Mouse (Mus musculus): ENCODE data around the gene Tgm2. TPM values are rescaled to one million over a fixed set of nuclear protein-coding genes. Genes with fewer than 3 reads are reported as not detected.
A peak's percentile ranks its signal among the peaks of the same experiment; 100 is the strongest.

Gene Tgm2
- polyA plus RNA-seq, 1 experiment, result 11.3 TPM

GRCm38 (mm10) chr2:158119145-158119544, 27.1 kb downstream of the Tgm2 start:
- no peak for DNase-seq (ENCODE audit: extremely low spot score in 1 of 2, low spot score in 1 of 2)

- DNase-seq (ENCODE audit: extremely low spot score in 1 of 2, low spot score in 1 of 2), result no peak
These were observed 29.6 kb downstream of the Tgm2 start for GRCm38 (mm10) chr2:158116653-158117052.

GRCm38 (mm10) chr2:158115838-158116453, 30.3 kb downstream of the Tgm2 start:
- DNase-seq (ENCODE audit: extremely low spot score in 1 of 2, low spot score in 1 of 2), result no peak

GRCm38 (mm10) chr2:158114931-158115330, 31.3 kb downstream of the Tgm2 start:
- DNase-seq (ENCODE audit: extremely low spot score in 1 of 2, low spot score in 1 of 2), result no peak

- DNase-seq (ENCODE audit: extremely low spot score in 1 of 2, low spot score in 1 of 2), result no peak
These were observed 32.5 kb downstream of the Tgm2 start for GRCm38 (mm10) chr2:158113591-158114257.

GRCm38 (mm10) chr2:158109516-158109915, 36.7 kb downstream of the Tgm2 start:
- no peak for DNase-seq (ENCODE audit: extremely low spot score in 1 of 2, low spot score in 1 of 2)

- peak in 1 of 2 experiments; percentile 31 for DNase-seq (ENCODE audit: extremely low spot score in 1 of 2, low spot score in 1 of 2)
These were observed 39.2 kb downstream of the Tgm2 start for GRCm38 (mm10) chr2:158106947-158107587.

- DNase-seq (ENCODE audit: extremely low spot score in 1 of 2, low spot score in 1 of 2), result no peak
These were observed 40.6 kb downstream of the Tgm2 start for GRCm38 (mm10) chr2:158105605-158106004.

GRCm38 (mm10) chr2:158104966-158105365, 41.3 kb downstream of the Tgm2 start:
- no peak for DNase-seq (ENCODE audit: extremely low spot score in 1 of 2, low spot score in 1 of 2)

- peak in 1 of 2 experiments; percentile 67 for DNase-seq (ENCODE audit: extremely low spot score in 1 of 2, low spot score in 1 of 2)
These were observed 44.5 kb downstream of the Tgm2 start for GRCm38 (mm10) chr2:158101768-158102167.

GRCm38 (mm10) chr2:158099537-158099936, 46.7 kb downstream of the Tgm2 start:
- no peak for DNase-seq (ENCODE audit: extremely low spot score in 1 of 2, low spot score in 1 of 2)

GRCm38 (mm10) chr2:158098730-158099129, 47.5 kb downstream of the Tgm2 start:
- no peak for DNase-seq (ENCODE audit: extremely low spot score in 1 of 2, low spot score in 1 of 2)

GRCm38 (mm10) chr2:158097071-158097470, 49.2 kb downstream of the Tgm2 start:
- no peak for DNase-seq (ENCODE audit: extremely low spot score in 1 of 2, low spot score in 1 of 2)

- no peak for DNase-seq (ENCODE audit: extremely low spot score in 1 of 2, low spot score in 1 of 2)
These were observed 51.4 kb downstream of the Tgm2 start for GRCm38 (mm10) chr2:158094846-158095245.

- no peak for DNase-seq (ENCODE audit: extremely low spot score in 1 of 2, low spot score in 1 of 2)
These were observed 51.9 kb downstream of the Tgm2 start for GRCm38 (mm10) chr2:158094300-158094699.

GRCm38 (mm10) chr2:158093345-158093744, 52.9 kb downstream of the Tgm2 start:
- DNase-seq (ENCODE audit: extremely low spot score in 1 of 2, low spot score in 1 of 2), result peak in 1 of 2 experiments; percentile 51

GRCm38 (mm10) chr2:158090096-158090495, 56.1 kb downstream of the Tgm2 start:
- no peak for DNase-seq (ENCODE audit: extremely low spot score in 1 of 2, low spot score in 1 of 2)

- no peak for DNase-seq (ENCODE audit: extremely low spot score in 1 of 2, low spot score in 1 of 2)
These were observed 61.8 kb downstream of the Tgm2 start for GRCm38 (mm10) chr2:158084486-158084885.

- DNase-seq (ENCODE audit: extremely low spot score in 1 of 2, low spot score in 1 of 2), result no peak
These were observed 65.5 kb downstream of the Tgm2 start for GRCm38 (mm10) chr2:158080622-158081241.

- DNase-seq (ENCODE audit: extremely low spot score in 1 of 2, low spot score in 1 of 2), result peak in 1 of 2 experiments; percentile 23
These were observed 66.3 kb downstream of the Tgm2 start for GRCm38 (mm10) chr2:158079843-158080395.

GRCm38 (mm10) chr2:158078971-158079370, 67.3 kb downstream of the Tgm2 start:
- DNase-seq (ENCODE audit: extremely low spot score in 1 of 2, low spot score in 1 of 2), result no peak

Measured in frontal cortex, adult 2 months (tissue).